Mouse (Mus musculus): ENCODE measurements around the gene Unc80.
"Not testable (repeated sequence)": the region's sequence is repeated elsewhere in the genome, so short reads cannot be mapped to it uniquely, and the experiment has no call there.

Unc80 gene

GRCm38 (mm10) chr1:66617188-66617587, 149.0 kb downstream of the Unc80 start:
- no peak for DNase-seq (ENCODE audit: low spot score)

GRCm38 (mm10) chr1:66638177-66638576, 170.0 kb downstream of the Unc80 start:
- DNase-seq (ENCODE audit: low spot score) = no peak

GRCm38 (mm10) chr1:66646894-66647293, 178.7 kb downstream of the Unc80 start:
- no peak for DNase-seq (ENCODE audit: low spot score)

- no peak for DNase-seq (ENCODE audit: low spot score)
Measured at GRCm38 (mm10) chr1:66649568-66649967, 181.4 kb downstream of the Unc80 start.

- no peak for DNase-seq (ENCODE audit: low spot score)
Measured at GRCm38 (mm10) chr1:66650006-66650405, 181.8 kb downstream of the Unc80 start.

GRCm38 (mm10) chr1:66655119-66655746, 187.1 kb downstream of the Unc80 start:
- peak; percentile 27 for DNase-seq (ENCODE audit: low spot score)

- peak; percentile 51 for DNase-seq (ENCODE audit: low spot score)
Measured at GRCm38 (mm10) chr1:66655747-66656119, 187.6 kb downstream of the Unc80 start.

GRCm38 (mm10) chr1:66671475-66671874, 203.3 kb downstream of the Unc80 start:
- no peak for DNase-seq (ENCODE audit: low spot score)

GRCm38 (mm10) chr1:66672812-66673211, 204.6 kb downstream of the Unc80 start:
- DNase-seq (ENCODE audit: low spot score) = no peak

- DNase-seq (ENCODE audit: low spot score) = no peak
Measured at GRCm38 (mm10) chr1:66677928-66678327, 209.8 kb downstream of the Unc80 start.

- no peak for DNase-seq (ENCODE audit: low spot score)
Measured at GRCm38 (mm10) chr1:66678662-66679061, 210.5 kb downstream of the Unc80 start.

GRCm38 (mm10) chr1:66682974-66683373, 214.8 kb downstream of the Unc80 start:
- no peak for DNase-seq (ENCODE audit: low spot score)

GRCm38 (mm10) chr1:66691772-66692171, 223.6 kb downstream of the Unc80 start:
- DNase-seq (ENCODE audit: low spot score) = no peak

- no peak for DNase-seq (ENCODE audit: low spot score)
Measured at GRCm38 (mm10) chr1:66692308-66692707, 224.1 kb downstream of the Unc80 start.

GRCm38 (mm10) chr1:66692780-66693392, 224.7 kb downstream of the Unc80 start:
- DNase-seq (ENCODE audit: low spot score) = no peak

- no peak for DNase-seq (ENCODE audit: low spot score)
Measured at GRCm38 (mm10) chr1:66694266-66694665, 226.1 kb downstream of the Unc80 start.

GRCm38 (mm10) chr1:66695296-66695695, 227.1 kb downstream of the Unc80 start:
- no peak for DNase-seq (ENCODE audit: low spot score)

- not testable (repeated sequence) for DNase-seq (ENCODE audit: low spot score)
Measured at GRCm38 (mm10) chr1:66699630-66700029, 231.5 kb downstream of the Unc80 start.

- no peak for DNase-seq (ENCODE audit: low spot score)
Measured at GRCm38 (mm10) chr1:66700149-66700692, 232.1 kb downstream of the Unc80 start.

GRCm38 (mm10) chr1:66700693-66701575, 232.8 kb downstream of the Unc80 start, which contains the start of gene Rpe:
Rpe (plus strand) TSS chr1:66700831.
- peak; percentile 94 for DNase-seq (ENCODE audit: low spot score)

GRCm38 (mm10) chr1:66701576-66701940, 233.4 kb downstream of the Unc80 start:
- DNase-seq (ENCODE audit: low spot score) = no peak

- no peak for DNase-seq (ENCODE audit: low spot score)
Measured at GRCm38 (mm10) chr1:66702623-66703345, 234.6 kb downstream of the Unc80 start.
